ENCODE assay signal across 11 mouse cellular contexts in genomic region chr7:111588291-111588781, GRCm38 (mm10).
DNase-seq lines count a peak whose midpoint lies in the region; ATAC-seq lines count a peak whose summit lies in the region.
"Had no signal": no experiment of that assay in that cellular context is flagged by ENCODE, and none has a peak within 500 bp of the region (broad histone marks: within the 10 kb centered on the region; RNA-seq: fewer than 3 reads in every experiment).

No protein-coding gene starts in this region.

- H3K27ac ChIP-seq in heart, embryonic 14.5 days (replicated peaks in 1 of 2; ENCODE audit: control insufficient read depth in 1 of 2, insufficient read depth in 1 of 2, low read depth in 2 of 2, low read length in 2 of 2) = no peak overlapping the region
- H3K27ac ChIP-seq in midbrain, embryonic 15.5 days = no peak overlapping the region
- H3K27ac ChIP-seq: embryonic facial prominence, embryonic 13.5 days; gastrocnemius, adult 2 months; lung, embryonic 15.5 days had no signal

- no peak overlapping the region for H3K9ac ChIP-seq in heart, embryonic 14.5 days (ENCODE audit: low read length)
- H3K9ac ChIP-seq in midbrain, embryonic 15.5 days = no peak overlapping the region
- H3K9ac ChIP-seq: embryonic facial prominence, embryonic 13.5 days; lung, embryonic 15.5 days had no signal

- H3K4me2 ChIP-seq in heart, embryonic 14.5 days (ENCODE audit: low read length) = no peak overlapping the region
- no peak overlapping the region for H3K4me2 ChIP-seq in midbrain, embryonic 15.5 days
- H3K4me2 ChIP-seq: embryonic facial prominence, embryonic 13.5 days; lung, embryonic 15.5 days had no signal

- H3K27me3 ChIP-seq in heart, embryonic 14.5 days (ENCODE audit: control insufficient read depth, insufficient read depth, low read length) = peaks cover 4% of the 10 kb centered on the region; the same call in 1 of the 2 replicates
- no peaks in the 10 kb centered on the region for H3K27me3 ChIP-seq in midbrain, embryonic 15.5 days (replicated peaks)
- H3K27me3 ChIP-seq: embryonic facial prominence, embryonic 13.5 days; lung, embryonic 15.5 days had no signal

- no peaks in the 10 kb centered on the region for H3K9me3 ChIP-seq in heart, embryonic 14.5 days (ENCODE audit: control insufficient read depth, low read length)
- no peaks in the 10 kb centered on the region for H3K9me3 ChIP-seq in midbrain, embryonic 15.5 days
- H3K9me3 ChIP-seq: embryonic facial prominence, embryonic 13.5 days; lung, embryonic 15.5 days had no signal

- WGBS in heart, embryonic 14.5 days = 53% methylated on average over 4 of the region's 4 CpGs
- 68% methylated on average over 4 of the region's 4 CpGs for WGBS in midbrain, embryonic 15.5 days

- H3K36me3 ChIP-seq in heart, embryonic 14.5 days (ENCODE audit: control insufficient read depth, insufficient read depth, low read length) = no peaks in the 10 kb centered on the region
- H3K36me3 ChIP-seq in midbrain, embryonic 15.5 days (replicated peaks) = no peaks in the 10 kb centered on the region
- H3K36me3 ChIP-seq: embryonic facial prominence, embryonic 13.5 days; lung, embryonic 15.5 days had no signal

- DNase-seq in kidney, postnatal 25 days = peak; percentile 30 to 65
- no peak for DNase-seq in kidney, adult 11 months
- peak; percentile 96 for DNase-seq in cerebellum, adult 9-11 months
- DNase-seq in lung, postnatal 14 days = peak; percentile 61
- no peak for DNase-seq in ovary, postnatal 36 days (ENCODE audit: low spot score)
- DNase-seq: gastrocnemius, adult 2 months; spleen, adult 18-20 months had no signal

- H3K4me3 ChIP-seq in heart, embryonic 14.5 days (ENCODE audit: control insufficient read depth in 1 of 2, insufficient read depth in 1 of 2, low read depth in 1 of 2, low read length in 2 of 2) = no peak overlapping the region
- no peak overlapping the region for H3K4me3 ChIP-seq in midbrain, embryonic 15.5 days
- H3K4me3 ChIP-seq: embryonic facial prominence, embryonic 13.5 days; gastrocnemius, adult 2 months; lung, embryonic 15.5 days had no signal

- peaks cover 5 to 10% of the 10 kb centered on the region in 2 experiments for H3K4me1 ChIP-seq in heart, embryonic 14.5 days (ENCODE audit: control insufficient read depth in 2 of 2, insufficient read depth in 2 of 2, low read length in 2 of 2)
- no peaks in the 10 kb centered on the region for H3K4me1 ChIP-seq in midbrain, embryonic 15.5 days
- H3K4me1 ChIP-seq: embryonic facial prominence, embryonic 13.5 days; lung, embryonic 15.5 days had no signal

- ATAC-seq in heart, embryonic 14.5 days (ENCODE audit: insufficient number of reproducible peaks, insufficient read depth, low FRiP score, low read depth) = peak; percentile 43; the same call in 1 of the 2 replicates
- ATAC-seq in midbrain, embryonic 15.5 days (replicated peaks) = no peak

Comparison
In these comparisons a context has a peak if more than half of its experiments do, and no peak if none do; other contexts are left out.
1. DNase-seq: peak in kidney, postnatal 25 days (2 of 2), cerebellum, adult 9-11 months (single experiment) and lung, postnatal 14 days (single experiment); none in kidney, adult 11 months (single experiment) and ovary, postnatal 36 days (single experiment).